Mouse (Mus musculus): Measurements from ENCODE around the gene Phkb.

Phkb gene

GRCm38 (mm10) chr8:86079433-86079832, 238.7 kb downstream of the Phkb start:
- DNase-seq (ENCODE audit: extremely low read depth, insufficient read length, low spot score): no peak

- no peak for DNase-seq (ENCODE audit: extremely low read depth, insufficient read length, low spot score)
Observed at GRCm38 (mm10) chr8:86083346-86083745, 242.6 kb downstream of the Phkb start.

- no peak for DNase-seq (ENCODE audit: extremely low read depth, insufficient read length, low spot score)
Observed at GRCm38 (mm10) chr8:86086791-86087190, 246.0 kb downstream of the Phkb start.

- no peak for DNase-seq (ENCODE audit: extremely low read depth, insufficient read length, low spot score)
Observed at GRCm38 (mm10) chr8:86087468-86087867, 246.7 kb downstream of the Phkb start.

GRCm38 (mm10) chr8:86090666-86091065, 249.9 kb downstream of the Phkb start:
- no peak for DNase-seq (ENCODE audit: extremely low read depth, insufficient read length, low spot score)

Measured in 3134 (cell line).